Mouse (Mus musculus) activated CD4-positive, CD25-positive, alpha-beta regulatory T cell, adult 4 months (primary cell): ENCODE measurements around the gene Card14. TPM values are rescaled to one million over a fixed set of nuclear protein-coding genes. Genes with fewer than 3 reads are reported as not detected.

Source experiments
- polyA plus RNA-seq, 2 experiments: library from polyadenylated mRNA; unstranded; fragments of 100-300 nt; shearing (Covaris generic); gene quantifications; one replicate each; pipeline ENCODE4 v1.2.1; 2017

The Card14 gene
- polyA plus RNA-seq, 2 experiments from 2014 or later = 0.25 TPM; not detected in 1

Other genes with a start within 250 kb of the Card14 start
- 1 to 10 TPM; 2.0 to 2.4 TPM for gene Cbx4, start 221.5 kb upstream of the Card14 start, polyA plus RNA-seq
- gene Tbc1d16, start 79.3 kb upstream of the Card14 start, polyA plus RNA-seq = under 1 TPM; 0.75 to 0.78 TPM
- gene Ccdc40, start 79.2 kb upstream of the Card14 start, polyA plus RNA-seq = 1 to 10 TPM; 1.0 to 2.0 TPM
- gene Gaa, start 39.9 kb upstream of the Card14 start, polyA plus RNA-seq = 10 to 100 TPM in 1 of 2 experiments, 1 to 10 TPM in 1; 5.9 to 11.6 TPM
- 100 to 1,000 TPM; 170 to 190 TPM for gene Eif4a3, start 7.7 kb upstream of the Card14 start, polyA plus RNA-seq
- gene Sgsh, start 47.8 kb downstream of the Card14 start, polyA plus RNA-seq = 10 to 100 TPM in 1 of 2 experiments, 1 to 10 TPM in 1; 7.4 to 13.7 TPM
- 10 to 100 TPM in 1 of 2 experiments, 1 to 10 TPM in 1; 8.5 to 17.3 TPM for gene Slc26a11, start 47.8 kb downstream of the Card14 start, polyA plus RNA-seq
- gene Rnf213, start 85.3 kb downstream of the Card14 start, polyA plus RNA-seq = 10 to 100 TPM; 43.2 to 52.8 TPM
- 10 to 100 TPM; 11.9 to 15.2 TPM for gene Endov, start 183.6 kb downstream of the Card14 start, polyA plus RNA-seq
- not detected for gene Nptx1, start 240.0 kb downstream of the Card14 start, polyA plus RNA-seq